Mouse (Mus musculus): ENCODE data around the gene Acot3. TPM values are rescaled to one million over a fixed set of nuclear protein-coding genes. Genes with fewer than 3 reads are reported as not detected.
"Not testable (repeated sequence)": the region's sequence is repeated elsewhere in the genome, so short reads cannot be mapped to it uniquely, and the experiment has no call there.

Gene Acot3
- total RNA-seq, 2 experiments from 2014 or later, result 1.2 to 1.4 TPM

GRCm38 (mm10) chr12:84077371-84077990 is 25.5 kb downstream of the Acot3 start:
- intact Hi-C loops (cut with DNase I), result no loop called here
- DNase-seq (ENCODE audit: extremely low spot score in 1 of 2, low spot score in 2 of 2), result no peak

- intact Hi-C loops (cut with DNase I), result no loop called here
- DNase-seq (ENCODE audit: extremely low spot score in 1 of 2, low spot score in 2 of 2), result no peak
Measured at GRCm38 (mm10) chr12:84083842-84084241, 31.9 kb downstream of the Acot3 start.

- intact Hi-C loops (cut with DNase I), result no loop called here
- DNase-seq (ENCODE audit: extremely low spot score in 1 of 2, low spot score in 2 of 2), result no peak
Measured at GRCm38 (mm10) chr12:84084581-84084980, 32.6 kb downstream of the Acot3 start.

- intact Hi-C loops (cut with DNase I); DNase-seq (ENCODE audit: extremely low spot score in 1 of 2, low spot score in 2 of 2): not testable (repeated sequence)
Measured at GRCm38 (mm10) chr12:84094666-84095065, 42.7 kb downstream of the Acot3 start.

GRCm38 (mm10) chr12:84099605-84100004 is 47.7 kb downstream of the Acot3 start:
- intact Hi-C loops (cut with DNase I), result no loop called here
- DNase-seq (ENCODE audit: extremely low spot score in 1 of 2, low spot score in 2 of 2), result no peak

GRCm38 (mm10) chr12:84100071-84100470 is 48.1 kb downstream of the Acot3 start:
- DNase-seq (ENCODE audit: extremely low spot score in 1 of 2, low spot score in 2 of 2), result no peak
- intact Hi-C loops (cut with DNase I), result no loop called here

- DNase-seq (ENCODE audit: extremely low spot score in 1 of 2, low spot score in 2 of 2), result peak; percentile 9 to 63
- intact Hi-C loops (cut with DNase I), result not testable (repeated sequence)
Measured at GRCm38 (mm10) chr12:84100604-84101492, 48.9 kb downstream of the Acot3 start, which contains the start of gene Acot6. Acot6 (plus strand) TSS chr12:84100654.

GRCm38 (mm10) chr12:84101493-84101845 is 49.5 kb downstream of the Acot3 start:
- intact Hi-C loops (cut with DNase I), result no loop called here
- DNase-seq (ENCODE audit: extremely low spot score in 1 of 2, low spot score in 2 of 2), result no peak

- intact Hi-C loops (cut with DNase I), result no loop called here
Measured at GRCm38 (mm10) chr12:84107012-84107411, 55.1 kb downstream of the Acot3 start.

GRCm38 (mm10) chr12:84107692-84108091 is 55.7 kb downstream of the Acot3 start:
- intact Hi-C loops (cut with DNase I), result no loop called here
- no peak for DNase-seq (ENCODE audit: extremely low spot score in 1 of 2, low spot score in 2 of 2)

More at GRCm38 (mm10) chr12:84107012-84107411, 55.1 kb downstream of the Acot3 start:
- DNase-seq (ENCODE audit: extremely low spot score in 1 of 2, low spot score in 2 of 2), result no peak

- no peak for DNase-seq (ENCODE audit: extremely low spot score in 1 of 2, low spot score in 2 of 2)
- intact Hi-C loops (cut with DNase I), result no loop called here
Measured at GRCm38 (mm10) chr12:84109924-84110323, 58.0 kb downstream of the Acot3 start.

Other genes starting within 250 kb of the Acot3 start
- gene Numb, start 130.2 kb upstream of the Acot3 start, total RNA-seq (2021), result 10 to 100 TPM; 30.6 to 32.3 TPM
- 10 to 100 TPM; 16.6 to 17.1 TPM for gene Riox1, start 101.5 kb upstream of the Acot3 start, total RNA-seq (2021)
- not detected for gene Heatr4, start 67.3 kb upstream of the Acot3 start, total RNA-seq (2021)
- 1 to 10 TPM; 7.6 to 7.7 TPM for gene Acot2, start 64.3 kb upstream of the Acot3 start, total RNA-seq (2021)
- gene Acot1, start 42.7 kb upstream of the Acot3 start, total RNA-seq (2021), result 10 to 100 TPM; 18.6 to 20.2 TPM
- 1 to 10 TPM; 2.3 to 3.0 TPM for gene Acot4, start 13.8 kb upstream of the Acot3 start, total RNA-seq (2021)
- not detected for gene Gm49366, start 13.2 kb upstream of the Acot3 start, total RNA-seq (2021)
- 1 to 10 TPM; 3.6 to 3.9 TPM for gene Acot5, start 17.2 kb downstream of the Acot3 start, total RNA-seq (2021)
- gene Acot6, start 48.5 kb downstream of the Acot3 start, total RNA-seq (2021), result 1 to 10 TPM; 3.2 to 3.3 TPM
- 100 to 1,000 TPM in 1 of 2 experiments, 10 to 100 TPM in 1; 99.1 to 107 TPM for gene Dnal1, start 62.2 kb downstream of the Acot3 start, total RNA-seq (2021)
- 1 to 10 TPM; 7.0 to 8.5 TPM for gene Pnma1, start 96.3 kb downstream of the Acot3 start, total RNA-seq (2021)
- gene Elmsan1, start 166.7 kb downstream of the Acot3 start, total RNA-seq (2021), result 10 to 100 TPM; 12.3 to 13.5 TPM
- 10 to 100 TPM; 29.7 to 33.7 TPM for gene Ptgr2, start 233.1 kb downstream of the Acot3 start, total RNA-seq (2021)

Data from left cerebral cortex, postnatal 10 days (tissue).